Mouse (Mus musculus): Measurements from ENCODE around the gene Podn. TPM values are rescaled to one million over a fixed set of nuclear protein-coding genes. Genes with fewer than 3 reads are reported as not detected.
A peak's percentile ranks its signal among the peaks of the same experiment; 100 is the strongest.

The Podn gene
- polyA plus RNA-seq, 1 experiment = 150 TPM

- 91% methylated on average over 7 of the region's 7 CpGs for WGBS
- Histone ChIP-seq H3K4me3 (ENCODE audit: low read depth, low read length) (no peak overlapping the region), H3K4me1 (ENCODE audit: control insufficient read depth, insufficient read depth, insufficient read length, low read length) (peaks cover 28% of the 10 kb centered on the region), H3K27ac (ENCODE audit: insufficient read depth, low read depth, low read length) (no peak overlapping the region), H3K27me3 (ENCODE audit: control insufficient read depth, insufficient read depth, low read length) (no peaks in the 10 kb centered on the region), H3K36me3 (ENCODE audit: control insufficient read depth, insufficient read depth, low read length) (peaks cover 21% of the 10 kb centered on the region; the same call in 1 of the 2 replicates)
- TF ChIP-seq POLR2A (IDR thresholded peaks at IDR 0.05; ENCODE audit: low read depth, low read length) (no peak), CTCF (IDR thresholded peaks at IDR 0.05; ENCODE audit: extremely low read depth, insufficient read length, insufficient replicate concordance, low read depth, low read length) (no peak)
Measured at GRCm38 (mm10) chr4:108017839-108018238, 78.4 kb downstream of the Podn start.

DNA sequence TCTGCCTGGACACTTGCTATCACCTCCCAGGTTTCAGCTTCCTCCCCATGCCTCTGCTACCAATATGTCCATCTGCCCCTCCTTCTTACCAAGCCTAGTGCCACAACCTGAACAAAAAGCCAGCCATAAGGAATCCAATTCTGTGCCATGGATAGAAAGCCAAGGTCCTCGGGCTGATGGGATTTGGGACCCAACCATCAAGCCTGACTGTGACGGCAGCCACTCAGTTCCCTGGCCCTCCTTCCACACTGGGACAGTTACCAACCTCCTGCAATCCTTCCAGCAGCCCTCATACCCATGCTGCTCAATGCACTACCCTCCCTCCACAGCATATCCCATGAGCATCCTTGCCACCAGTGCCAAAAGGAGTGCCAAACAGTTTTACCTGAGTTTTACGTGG is 79.9 kb downstream of the Podn start:
- Histone ChIP-seq H3K27ac (ENCODE audit: insufficient read depth, low read depth, low read length) (peak overlapping the region; percentile 36; the same call in 1 of the 2 replicates), H3K27me3 (ENCODE audit: control insufficient read depth, insufficient read depth, low read length) (no peaks in the 10 kb centered on the region), H3K4me3 (ENCODE audit: low read depth, low read length) (no peak overlapping the region), H3K36me3 (ENCODE audit: control insufficient read depth, insufficient read depth, low read length) (peaks cover 12% of the 10 kb centered on the region; the same call in 1 of the 2 replicates), H3K4me1 (ENCODE audit: control insufficient read depth, insufficient read depth, insufficient read length, low read length) (peaks cover 20% of the 10 kb centered on the region)
- WGBS = 84% methylated on average over 3 of the region's 3 CpGs
- TF ChIP-seq POLR2A (IDR thresholded peaks at IDR 0.05; ENCODE audit: low read depth, low read length) = no peak
- 0 out of 2 replicates have a peak, but pooled peaks have one; percentile 4 for TF ChIP-seq CTCF (IDR thresholded peaks at IDR 0.05; ENCODE audit: extremely low read depth, insufficient read length, insufficient replicate concordance, low read depth, low read length)

GRCm38 (mm10) chr4:108015067-108015765 is 81.0 kb downstream of the Podn start:
- peak; percentile 53; the same call in 1 of the 2 replicates for TF ChIP-seq CTCF (IDR thresholded peaks at IDR 0.05; ENCODE audit: extremely low read depth, insufficient read length, insufficient replicate concordance, low read depth, low read length)
- no peak for TF ChIP-seq POLR2A (IDR thresholded peaks at IDR 0.05; ENCODE audit: low read depth, low read length)
- Histone ChIP-seq H3K4me3 (ENCODE audit: low read depth, low read length) (no peak overlapping the region), H3K27ac (ENCODE audit: insufficient read depth, low read depth, low read length) (peak overlapping the region; percentile 36), H3K36me3 (ENCODE audit: control insufficient read depth, insufficient read depth, low read length) (0 out of 2 replicates have a peak, but pooled peaks cover 6% of the 10 kb centered on the region), H3K4me1 (ENCODE audit: control insufficient read depth, insufficient read depth, insufficient read length, low read length) (peaks cover 17% of the 10 kb centered on the region), H3K27me3 (ENCODE audit: control insufficient read depth, insufficient read depth, low read length) (no peaks in the 10 kb centered on the region)
- 29% methylated on average over 14 of the region's 14 CpGs for WGBS

DNA sequence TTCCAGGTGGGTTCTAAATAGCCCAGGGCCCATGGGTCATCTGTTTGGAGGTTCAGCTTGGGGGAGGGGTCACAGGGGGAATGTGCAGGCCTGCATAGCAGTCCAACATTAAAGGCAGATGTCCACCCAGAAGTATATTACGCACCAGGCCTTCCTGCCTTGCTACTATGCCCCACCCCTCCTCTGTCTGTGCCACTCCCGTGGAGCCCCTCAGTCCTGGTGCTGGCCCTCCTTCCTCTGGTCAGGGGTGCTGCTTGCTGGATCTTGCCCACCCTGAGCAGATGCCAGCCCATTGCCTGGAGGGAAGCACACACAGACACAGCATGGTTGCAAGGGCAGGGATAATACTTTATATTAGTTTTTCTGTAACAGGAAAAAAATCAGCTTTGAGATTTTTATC is 81.8 kb downstream of the Podn start:
- Histone ChIP-seq H3K27me3 (ENCODE audit: control insufficient read depth, insufficient read depth, low read length) (no peaks in the 10 kb centered on the region), H3K4me1 (ENCODE audit: control insufficient read depth, insufficient read depth, insufficient read length, low read length) (peaks cover 17% of the 10 kb centered on the region)
- 70% methylated on average over 2 of the region's 2 CpGs for WGBS

GRCm38 (mm10) chr4:108008541-108008940 is 87.7 kb downstream of the Podn start:
- no peaks in the 10 kb centered on the region for H3K36me3 ChIP-seq (ENCODE audit: control insufficient read depth, insufficient read depth, low read length)
- WGBS = 78% methylated on average over 8 of the region's 8 CpGs
- no peak overlapping the region for H3K27ac ChIP-seq (ENCODE audit: insufficient read depth, low read depth, low read length)
- no peaks in the 10 kb centered on the region for H3K27me3 ChIP-seq (ENCODE audit: control insufficient read depth, insufficient read depth, low read length)
- TF ChIP-seq CTCF (IDR thresholded peaks at IDR 0.05; ENCODE audit: extremely low read depth, insufficient read length, insufficient replicate concordance, low read depth, low read length) (no peak), POLR2A (IDR thresholded peaks at IDR 0.05; ENCODE audit: low read depth, low read length) (no peak)
- no peak overlapping the region for H3K4me3 ChIP-seq (ENCODE audit: low read depth, low read length)
- H3K4me1 ChIP-seq (ENCODE audit: control insufficient read depth, insufficient read depth, insufficient read length, low read length) = peaks cover 12% of the 10 kb centered on the region

More for the DNA sequence above, 81.8 kb downstream of the Podn start:
- TF ChIP-seq POLR2A (IDR thresholded peaks at IDR 0.05; ENCODE audit: low read depth, low read length) (no peak), CTCF (IDR thresholded peaks at IDR 0.05; ENCODE audit: extremely low read depth, insufficient read length, insufficient replicate concordance, low read depth, low read length) (no peak)
- Histone ChIP-seq H3K27ac (ENCODE audit: insufficient read depth, low read depth, low read length) (no peak overlapping the region), H3K4me3 (ENCODE audit: low read depth, low read length) (no peak overlapping the region), H3K36me3 (ENCODE audit: control insufficient read depth, insufficient read depth, low read length) (0 out of 2 replicates have a peak, but pooled peaks cover 6% of the 10 kb centered on the region)

GRCm38 (mm10) chr4:108007532-108008103 is 88.6 kb downstream of the Podn start:
- WGBS = 54% methylated on average over 7 of the region's 7 CpGs
- H3K27me3 ChIP-seq (ENCODE audit: control insufficient read depth, insufficient read depth, low read length) = no peaks in the 10 kb centered on the region
- peaks cover 12% of the 10 kb centered on the region for H3K4me1 ChIP-seq (ENCODE audit: control insufficient read depth, insufficient read depth, insufficient read length, low read length)
- H3K27ac ChIP-seq (ENCODE audit: insufficient read depth, low read depth, low read length) = peak overlapping the region; percentile 55; the same call in 1 of the 2 replicates
- TF ChIP-seq CTCF (IDR thresholded peaks at IDR 0.05; ENCODE audit: extremely low read depth, insufficient read length, insufficient replicate concordance, low read depth, low read length) (no peak), POLR2A (IDR thresholded peaks at IDR 0.05; ENCODE audit: low read depth, low read length) (no peak)
- no peaks in the 10 kb centered on the region for H3K36me3 ChIP-seq (ENCODE audit: control insufficient read depth, insufficient read depth, low read length)
- H3K4me3 ChIP-seq (ENCODE audit: low read depth, low read length) = peak overlapping the region; percentile 14; the same call in 1 of the 2 replicates

DNA sequence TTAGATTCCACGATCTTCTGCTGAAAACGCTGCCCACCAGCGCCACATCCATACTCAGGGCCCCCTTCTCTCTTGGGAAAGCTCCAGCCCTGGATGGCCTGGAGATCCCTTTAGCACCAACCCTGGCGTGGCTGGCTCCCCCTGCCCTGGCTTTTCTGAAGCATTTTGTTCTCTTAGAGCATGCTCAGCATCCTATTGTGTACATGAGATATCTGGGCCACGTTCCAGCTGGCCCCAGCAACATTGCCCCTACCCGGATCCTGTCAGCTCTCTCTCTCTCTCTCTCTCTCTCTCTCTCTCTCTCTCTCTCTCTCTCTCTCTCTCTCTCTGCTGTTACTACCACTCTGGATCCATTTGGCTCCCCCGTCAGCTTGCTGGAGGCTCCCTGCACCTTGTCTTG is 90.9 kb downstream of the Podn start:
- TF ChIP-seq POLR2A (IDR thresholded peaks at IDR 0.05; ENCODE audit: low read depth, low read length) (no peak), CTCF (IDR thresholded peaks at IDR 0.05; ENCODE audit: extremely low read depth, insufficient read length, insufficient replicate concordance, low read depth, low read length) (no peak)
- Histone ChIP-seq H3K4me3 (ENCODE audit: low read depth, low read length) (no peak overlapping the region), H3K27me3 (ENCODE audit: control insufficient read depth, insufficient read depth, low read length) (no peaks in the 10 kb centered on the region), H3K27ac (ENCODE audit: insufficient read depth, low read depth, low read length) (no peak overlapping the region), H3K4me1 (ENCODE audit: control insufficient read depth, insufficient read depth, insufficient read length, low read length) (peaks cover 12% of the 10 kb centered on the region), H3K36me3 (ENCODE audit: control insufficient read depth, insufficient read depth, low read length) (no peaks in the 10 kb centered on the region)
- 66% methylated on average over 7 of the region's 7 CpGs for WGBS
